Mouse (Mus musculus): ENCODE results near the gene Zhx3.

DNA sequence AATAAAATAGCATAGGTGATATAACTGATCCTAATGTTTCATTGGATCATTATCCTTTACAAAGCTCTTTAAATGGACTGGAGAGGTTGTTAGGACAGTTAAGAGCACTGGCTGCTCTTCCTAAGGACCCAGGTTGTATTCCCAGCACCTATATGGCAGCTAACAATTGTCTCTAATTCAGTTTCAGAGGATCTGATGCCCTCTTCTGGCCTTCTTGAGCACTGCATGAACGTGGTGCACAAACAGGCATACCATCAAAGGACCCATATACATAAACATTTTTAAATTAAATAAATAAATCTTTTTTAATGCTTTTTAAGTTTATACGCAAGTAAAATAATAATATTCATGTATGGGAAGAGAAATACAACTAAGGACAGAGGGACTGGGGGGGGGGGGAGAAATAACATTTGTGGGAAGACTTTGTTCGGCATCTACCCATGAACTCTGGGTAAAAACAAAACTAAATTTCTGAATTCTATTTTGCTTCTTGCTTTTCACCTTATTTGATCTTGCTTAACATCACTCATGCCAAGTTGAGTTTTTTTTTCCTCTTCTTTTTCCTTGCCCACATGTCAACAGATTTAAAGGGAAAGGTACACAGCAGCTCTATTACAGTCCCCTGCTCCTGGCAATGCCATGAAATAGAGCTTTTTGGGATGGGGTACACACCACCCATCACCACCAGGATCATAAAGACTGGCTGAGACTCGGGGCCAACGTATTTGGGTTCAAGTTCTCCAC is 16.3 kb downstream of the Zhx3 start:
- peak; percentile 52 for TF ChIP-seq CTCF (IDR thresholded peaks at IDR 0.05)
- TF ChIP-seq EP300 (IDR thresholded peaks at IDR 0.05; ENCODE audit: insufficient read depth, low read depth, low read length): no peak
